Mouse (Mus musculus) erythroblast, embryonic 14.5 days (primary cell): ENCODE data around the gene Mapk7. TPM values are rescaled to one million over a fixed set of nuclear protein-coding genes. Genes with fewer than 3 reads are reported as not detected.

ENCODE experiments used
- H3K27me3 ChIP-seq: 2 replicates; pipeline ENCODE4 v1.6.1; 2012; ENCODE audit warnings: inconsistent platforms; ENCODE audit not compliant: control insufficient read depth
- H3K36me3 ChIP-seq: 2 replicates; pipeline ENCODE4 v1.6.1; 2012; ENCODE audit warnings: mild to moderate bottlenecking, inconsistent platforms; ENCODE audit not compliant: control insufficient read depth
- H3K4me1 ChIP-seq: 2 replicates; pipeline ENCODE4 v1.6.1; 2012; ENCODE audit warnings: inconsistent platforms; ENCODE audit not compliant: control insufficient read depth
- H3K4me3 ChIP-seq: replicated peaks from 2 replicates; pipeline ENCODE3; 2012; ENCODE audit warnings: moderate library complexity, mild to moderate bottlenecking, inconsistent platforms
- H3K9me3 ChIP-seq: 2 replicates; pipeline ENCODE4 v1.6.1; 2012; ENCODE audit warnings: low read length, inconsistent platforms, mixed read lengths; ENCODE audit not compliant: control insufficient read depth
- GATA1 ChIP-seq: IDR thresholded peaks from 2 replicates; pipeline ENCODE4 v1.6.1; 2012; ENCODE audit warnings: low read length, inconsistent platforms, mixed read lengths
- TAL1 ChIP-seq: IDR thresholded peaks from 3 replicates; pipeline ENCODE4 v1.6.1; 2012; ENCODE audit warnings: low read length, inconsistent platforms, mixed read lengths
- polyA plus RNA-seq: library from polyadenylated mRNA; stranded (reverse); fragments of >175 nt; gene quantifications from 2 replicates; pipeline ENCODE4 v1.2.3, GENCODE M21; 2012

Gene Mapk7
- polyA plus RNA-seq, 1 experiment = 1.6 TPM

DNA sequence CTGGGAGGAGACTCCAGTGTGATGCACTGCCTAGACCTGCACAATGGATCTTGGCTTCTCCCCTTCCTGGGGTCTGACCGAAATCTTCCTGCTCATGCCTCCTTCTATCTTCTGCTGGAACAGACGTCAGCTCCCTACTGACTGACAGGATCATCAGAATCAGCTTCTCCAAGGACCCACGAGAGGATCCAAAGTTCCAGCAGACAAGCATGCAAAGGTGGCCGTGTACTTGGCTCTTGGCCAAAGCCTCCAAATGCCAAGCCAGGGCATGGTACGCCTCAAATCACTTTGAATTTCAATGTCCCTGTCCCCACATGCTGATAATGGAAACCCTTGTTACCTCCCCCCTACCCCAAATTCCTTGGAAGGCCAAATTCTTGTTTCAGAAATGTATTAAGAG is 46.2 kb downstream of the Mapk7 start:
- no peaks in the 10 kb centered on the region; the same call in 1 of the 2 replicates for H3K27me3 ChIP-seq
- TF ChIP-seq GATA1 (no peak), TAL1 (no peak)

DNA sequence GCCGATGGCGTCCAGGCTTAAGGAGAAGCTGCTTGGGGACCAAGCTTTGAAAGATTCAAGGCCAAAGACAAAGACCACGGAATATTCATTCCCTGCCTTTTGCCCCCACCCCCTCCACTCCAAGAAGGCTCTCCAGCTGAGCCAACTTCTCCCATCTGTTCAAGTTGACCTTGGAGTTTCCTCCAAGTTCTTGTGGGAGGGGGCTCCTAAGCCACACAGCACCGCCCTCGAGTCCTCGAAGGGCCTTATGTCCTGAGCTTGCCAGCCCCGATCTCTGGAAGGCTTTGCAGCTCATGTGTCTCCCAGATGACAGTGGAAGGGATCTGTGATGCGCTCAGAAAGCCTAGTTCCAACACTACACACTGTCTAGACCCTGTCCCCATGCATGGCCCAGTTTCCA is 46.9 kb downstream of the Mapk7 start:
- H3K27me3 ChIP-seq = no peaks in the 10 kb centered on the region
- H3K36me3 ChIP-seq = no peaks in the 10 kb centered on the region
- TF ChIP-seq GATA1 (no peak), TAL1 (no peak)
- H3K4me3 ChIP-seq = no peak overlapping the region
- no peaks in the 10 kb centered on the region for H3K9me3 ChIP-seq
- no peaks in the 10 kb centered on the region for H3K4me1 ChIP-seq

More for the DNA sequence above, 46.2 kb downstream of the Mapk7 start:
- H3K9me3 ChIP-seq = no peaks in the 10 kb centered on the region
- H3K4me1 ChIP-seq = no peaks in the 10 kb centered on the region
- H3K36me3 ChIP-seq = no peaks in the 10 kb centered on the region
- no peak overlapping the region for H3K4me3 ChIP-seq

DNA sequence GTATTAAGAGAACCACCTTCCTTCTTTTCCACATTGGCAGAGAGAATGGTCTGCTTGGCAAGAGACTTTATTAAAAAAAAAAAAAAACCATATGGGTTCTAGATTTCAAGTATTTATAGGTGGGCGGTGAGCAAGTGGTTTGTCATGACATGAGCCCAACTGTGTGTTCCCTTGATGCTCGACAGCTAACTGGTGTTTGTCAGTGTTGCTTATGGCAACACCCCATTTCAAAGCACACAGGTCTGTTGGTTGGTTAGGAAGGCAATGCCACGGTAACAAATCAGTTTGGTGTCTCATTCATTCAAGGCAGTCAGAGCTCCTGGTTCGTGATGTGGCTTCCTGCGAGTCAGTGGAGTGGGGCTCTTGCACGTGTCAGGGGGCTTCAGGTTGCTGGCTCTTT is 50.4 kb downstream of the Mapk7 start:
- no peak overlapping the region for H3K4me3 ChIP-seq
- no peak for TF ChIP-seq TAL1
- no peak for TF ChIP-seq GATA1
- H3K27me3 ChIP-seq = no peaks in the 10 kb centered on the region
- H3K9me3 ChIP-seq = no peaks in the 10 kb centered on the region
- no peaks in the 10 kb centered on the region for H3K4me1 ChIP-seq
- no peaks in the 10 kb centered on the region for H3K36me3 ChIP-seq

DNA sequence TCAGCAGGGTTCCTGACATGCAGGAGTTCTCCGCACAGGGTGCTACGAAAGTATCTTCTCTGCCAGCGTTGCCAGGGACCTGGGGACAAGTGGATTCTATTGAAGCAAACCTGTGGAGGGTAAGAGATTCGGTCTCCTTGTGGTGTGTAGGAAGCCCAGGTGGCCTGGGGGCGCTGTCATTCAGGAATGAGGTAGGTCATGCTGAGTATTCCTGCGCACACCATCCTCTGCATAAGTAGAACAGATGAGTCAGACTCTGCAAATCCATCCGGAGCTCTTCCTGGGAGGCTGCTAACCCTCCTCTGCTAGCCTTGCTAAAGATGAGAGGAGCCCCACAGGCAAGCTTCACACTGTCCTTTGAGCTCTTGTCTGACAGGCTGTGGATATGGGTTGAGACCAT is 52.5 kb downstream of the Mapk7 start:
- no peaks in the 10 kb centered on the region for H3K9me3 ChIP-seq
- no peak for TF ChIP-seq GATA1
- TF ChIP-seq TAL1 = no peak
- peaks cover 4% of the 10 kb centered on the region; the same call in 1 of the 2 replicates for H3K27me3 ChIP-seq
- no peak overlapping the region for H3K4me3 ChIP-seq
- H3K4me1 ChIP-seq = no peaks in the 10 kb centered on the region
- H3K36me3 ChIP-seq = no peaks in the 10 kb centered on the region

DNA sequence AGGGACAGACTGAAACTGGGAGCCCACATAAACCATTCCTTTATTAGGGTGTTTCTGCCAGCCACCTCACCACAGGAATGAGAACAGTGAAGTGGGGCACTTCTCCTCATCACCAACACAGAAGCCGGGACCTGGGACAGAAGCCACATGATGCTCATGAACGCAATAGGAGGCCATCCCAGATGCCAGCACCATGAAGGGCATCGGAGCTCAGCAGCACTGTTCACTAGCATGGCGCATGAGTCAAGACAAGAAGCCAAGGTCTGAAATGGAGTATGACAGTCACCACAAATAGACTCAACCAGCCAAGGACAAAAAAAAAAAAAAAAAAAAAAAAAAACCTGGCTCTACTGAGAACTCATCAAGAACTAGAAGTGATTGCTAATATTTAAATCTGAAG is 53.8 kb downstream of the Mapk7 start:
- no peaks in the 10 kb centered on the region for H3K4me1 ChIP-seq
- H3K27me3 ChIP-seq = peaks cover 4% of the 10 kb centered on the region; the same call in 1 of the 2 replicates
- H3K9me3 ChIP-seq = no peaks in the 10 kb centered on the region
- H3K4me3 ChIP-seq = no peak overlapping the region
- no peak for TF ChIP-seq GATA1
- TF ChIP-seq TAL1 = no peak
- H3K36me3 ChIP-seq = no peaks in the 10 kb centered on the region

DNA sequence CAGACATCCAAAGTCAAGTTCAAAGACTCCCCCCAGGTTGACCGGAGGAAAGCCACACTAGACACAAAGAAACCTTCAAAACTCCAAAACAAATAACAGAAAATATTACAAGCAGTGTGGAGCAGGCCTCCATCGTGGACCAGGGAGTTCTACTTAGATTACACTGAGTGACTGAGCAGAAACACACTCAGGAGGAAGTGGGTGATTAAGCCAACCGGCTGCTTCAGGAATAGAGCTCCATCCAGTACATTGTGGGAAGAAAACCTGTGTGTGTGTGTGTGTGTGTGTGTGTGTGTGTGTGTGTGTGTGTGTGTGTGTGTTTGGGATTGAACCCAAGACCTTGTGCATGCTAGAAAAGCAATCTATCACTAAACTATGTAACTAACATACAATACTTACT is 55.0 kb downstream of the Mapk7 start:
- H3K27me3 ChIP-seq = peaks cover 4% of the 10 kb centered on the region; the same call in 1 of the 2 replicates
- no peaks in the 10 kb centered on the region for H3K36me3 ChIP-seq
- H3K4me1 ChIP-seq = no peaks in the 10 kb centered on the region
- no peak overlapping the region for H3K4me3 ChIP-seq
- no peak for TF ChIP-seq GATA1
- no peak for TF ChIP-seq TAL1
- H3K9me3 ChIP-seq = no peaks in the 10 kb centered on the region

Other genes starting within 250 kb of the Mapk7 start
- gene Aldh3a2, start 226.9 kb downstream of the Mapk7 start, polyA plus RNA-seq = 0.12 TPM in 1 of 2 replicates, not detected in the other
- not detected in 2 replicates for gene Slc47a2, start 151.5 kb downstream of the Mapk7 start, polyA plus RNA-seq
- gene Slc47a1, start 116.1 kb downstream of the Mapk7 start, polyA plus RNA-seq = not detected in 2 replicates
- gene Rnf112, start 40.3 kb downstream of the Mapk7 start, polyA plus RNA-seq = not detected in 2 replicates
- not detected in 2 replicates for gene Mfap4, start 9.0 kb downstream of the Mapk7 start, polyA plus RNA-seq
- gene B9d1, start 10.7 kb upstream of the Mapk7 start, polyA plus RNA-seq = 0.41 and 0.48 TPM in 2 replicates
- gene Epn2, start 85.3 kb upstream of the Mapk7 start, polyA plus RNA-seq = 0.06 TPM in 1 of 2 replicates, not detected in the other
- 0.06 and 0.10 TPM in 2 replicates for gene Grap, start 158.9 kb upstream of the Mapk7 start, polyA plus RNA-seq
- gene Fam83g, start 189.7 kb upstream of the Mapk7 start, polyA plus RNA-seq = 1.5 and 1.7 TPM in 2 replicates
- not detected in 2 replicates for gene Slc5a10, start 226.4 kb upstream of the Mapk7 start, polyA plus RNA-seq